Mouse (Mus musculus): Measurements from ENCODE around the gene Egfl7.

Egfl7 gene

GRCm38 (mm10) chr2:26579714-26580113 is at the start of gene Egfl7:
Egfl7 (plus strand) TSS chr2:26580014.
- Histone ChIP-seq H3K36me3 (ENCODE audit: control insufficient read depth, insufficient read depth, low read length, poor library complexity, severe bottlenecking) (no peaks in the 10 kb centered on the region), H3K27me3 (ENCODE audit: control insufficient read depth, insufficient read depth, low read length, poor library complexity, severe bottlenecking) (no peaks in the 10 kb centered on the region)
- no peak for DNase-seq (ENCODE audit: low read depth, low spot score)

DNA sequence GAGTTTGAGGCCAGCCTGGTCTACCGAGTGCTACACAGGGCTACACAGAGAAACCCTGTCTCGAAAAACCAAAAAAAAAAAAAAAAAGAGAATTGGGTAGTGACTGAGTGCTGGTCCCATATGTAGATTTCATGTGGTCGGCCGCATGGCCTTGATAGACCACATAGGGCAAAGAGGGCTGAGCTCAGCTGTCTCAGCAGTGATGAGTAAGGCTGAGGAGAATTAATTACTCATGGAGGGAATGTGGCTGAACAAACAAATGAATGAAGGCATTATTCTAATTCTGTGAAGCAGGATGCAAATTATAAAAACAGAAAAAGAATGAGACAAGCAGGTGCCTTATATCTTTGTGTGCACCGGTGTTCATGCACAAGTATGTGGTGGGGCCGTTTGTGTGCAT is 48.0 kb upstream of the Egfl7 start:
- no peak for DNase-seq (ENCODE audit: low read depth, low spot score)
- no peaks in the 10 kb centered on the region for H3K27me3 ChIP-seq (ENCODE audit: control insufficient read depth, insufficient read depth, low read length, poor library complexity, severe bottlenecking)
- H3K36me3 ChIP-seq (ENCODE audit: control insufficient read depth, insufficient read depth, low read length, poor library complexity, severe bottlenecking), result no peaks in the 10 kb centered on the region

DNA sequence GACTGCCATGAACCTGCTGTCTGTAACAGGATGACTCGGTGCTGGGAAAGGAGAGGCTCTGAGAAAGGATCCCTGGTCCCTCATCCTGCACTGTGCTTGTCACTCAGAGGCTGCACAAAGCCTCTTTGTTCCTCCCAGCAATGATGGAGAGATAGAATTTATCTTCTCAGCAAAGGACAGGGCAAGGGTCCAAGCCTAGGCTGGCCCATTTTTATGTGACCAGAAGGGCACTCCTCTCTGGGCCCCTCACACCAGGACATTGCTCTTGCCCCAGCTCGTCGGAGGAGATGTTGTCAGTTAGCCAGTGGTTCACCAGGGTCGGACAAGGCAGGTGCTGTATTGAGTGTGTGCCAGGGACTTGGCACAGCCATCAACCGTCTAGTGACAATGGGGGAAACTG is 46.6 kb upstream of the Egfl7 start:
- no peak for DNase-seq (ENCODE audit: low read depth, low spot score)
- Histone ChIP-seq H3K36me3 (ENCODE audit: control insufficient read depth, insufficient read depth, low read length, poor library complexity, severe bottlenecking) (no peaks in the 10 kb centered on the region), H3K27me3 (ENCODE audit: control insufficient read depth, insufficient read depth, low read length, poor library complexity, severe bottlenecking) (no peaks in the 10 kb centered on the region)

DNA sequence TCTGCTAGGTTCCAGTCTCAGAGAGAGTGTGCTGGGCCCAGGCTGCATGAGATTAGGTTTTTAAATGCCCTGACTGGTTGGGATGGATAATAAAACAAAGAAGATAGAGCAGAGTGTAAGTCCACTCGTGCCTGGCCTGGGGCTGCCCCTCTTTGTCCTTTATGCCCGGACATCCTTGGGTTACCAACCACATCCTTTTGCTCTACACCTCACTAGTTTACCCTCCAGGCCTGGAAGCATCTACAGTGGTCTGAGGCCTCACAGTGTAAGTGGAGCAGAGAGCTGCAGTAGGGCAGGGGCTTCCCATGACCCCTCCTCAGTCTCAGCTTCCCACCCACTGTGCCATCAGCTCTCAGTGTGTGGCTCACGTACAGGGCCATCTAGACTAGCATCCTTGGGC is 45.7 kb upstream of the Egfl7 start:
- no peaks in the 10 kb centered on the region for H3K36me3 ChIP-seq (ENCODE audit: control insufficient read depth, insufficient read depth, low read length, poor library complexity, severe bottlenecking)
- no peak for DNase-seq (ENCODE audit: low read depth, low spot score)

DNA sequence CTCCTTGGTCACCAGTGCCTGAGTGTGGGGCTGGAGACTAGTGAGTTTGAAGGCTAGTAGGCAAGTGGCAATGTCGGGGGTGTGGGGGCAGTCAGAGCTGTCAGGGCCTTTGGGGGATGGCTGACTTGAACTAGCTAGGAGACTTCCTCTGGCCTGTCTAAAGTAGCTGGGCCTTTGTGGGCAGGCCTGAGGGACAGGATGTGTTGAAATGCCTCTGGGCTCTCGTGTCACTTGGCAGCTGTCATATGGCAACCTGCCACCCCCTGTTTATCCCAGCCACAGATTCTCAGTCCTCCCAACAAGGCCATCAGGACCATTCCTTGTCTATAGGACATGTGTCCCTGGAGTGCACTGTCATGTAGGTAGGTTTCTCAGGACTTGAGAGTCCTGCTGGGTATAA is 45.2 kb upstream of the Egfl7 start:
- Histone ChIP-seq H3K36me3 (ENCODE audit: control insufficient read depth, insufficient read depth, low read length, poor library complexity, severe bottlenecking) (no peaks in the 10 kb centered on the region), H3K27me3 (ENCODE audit: control insufficient read depth, insufficient read depth, low read length, poor library complexity, severe bottlenecking) (no peaks in the 10 kb centered on the region)
- no peak for DNase-seq (ENCODE audit: low read depth, low spot score)

More for the DNA sequence above, 45.7 kb upstream of the Egfl7 start:
- no peaks in the 10 kb centered on the region for H3K27me3 ChIP-seq (ENCODE audit: control insufficient read depth, insufficient read depth, low read length, poor library complexity, severe bottlenecking)

- H3K27me3 ChIP-seq (ENCODE audit: control insufficient read depth, insufficient read depth, low read length, poor library complexity, severe bottlenecking), result no peaks in the 10 kb centered on the region
- DNase-seq (ENCODE audit: low read depth, low spot score), result no peak
- H3K36me3 ChIP-seq (ENCODE audit: control insufficient read depth, insufficient read depth, low read length, poor library complexity, severe bottlenecking), result no peaks in the 10 kb centered on the region
These were observed 44.2 kb upstream of the Egfl7 start for GRCm38 (mm10) chr2:26535517-26536045.

DNA sequence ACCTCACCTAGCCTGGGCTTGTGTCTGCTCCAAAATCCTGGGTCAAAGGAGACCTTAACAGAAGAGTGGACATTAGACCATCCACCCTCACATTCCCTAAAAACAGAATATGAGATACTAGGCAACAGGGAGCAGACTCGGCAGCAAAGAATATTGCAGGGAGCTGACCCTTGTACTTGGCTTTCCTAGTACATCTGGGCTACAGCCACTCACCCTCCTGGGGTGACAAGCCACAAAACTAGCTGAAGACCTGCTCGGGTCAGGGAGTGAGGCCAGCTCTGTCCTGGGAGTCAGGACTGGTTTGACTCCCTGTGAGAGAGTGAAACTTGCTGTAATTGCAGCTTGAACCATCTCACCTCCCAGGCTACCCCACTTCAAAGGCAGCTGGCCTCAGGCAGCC is 40.3 kb upstream of the Egfl7 start:
- Histone ChIP-seq H3K27me3 (ENCODE audit: control insufficient read depth, insufficient read depth, low read length, poor library complexity, severe bottlenecking) (no peaks in the 10 kb centered on the region), H3K36me3 (ENCODE audit: control insufficient read depth, insufficient read depth, low read length, poor library complexity, severe bottlenecking) (no peaks in the 10 kb centered on the region)
- DNase-seq (ENCODE audit: low read depth, low spot score), result no peak

DNA sequence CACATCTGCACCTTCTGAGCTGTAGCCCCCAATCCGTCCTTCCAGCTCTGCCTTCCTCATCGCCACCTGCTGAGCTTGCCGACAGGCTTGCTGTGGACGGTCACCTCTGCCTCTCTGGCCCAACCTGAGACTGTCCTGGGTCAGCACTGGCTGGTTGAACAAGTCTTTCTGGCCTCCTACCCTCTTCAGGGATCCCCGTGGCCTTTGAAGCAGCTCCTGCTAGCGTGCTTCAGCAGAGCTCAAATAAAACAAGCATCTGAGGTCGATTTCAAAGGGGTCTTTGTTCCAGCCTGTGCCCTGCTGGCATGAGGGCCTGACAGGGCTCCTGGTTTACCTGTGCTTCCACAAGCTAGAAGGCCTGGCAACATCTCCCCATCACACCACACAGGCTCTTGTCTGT is 39.1 kb upstream of the Egfl7 start:
- no peaks in the 10 kb centered on the region for H3K36me3 ChIP-seq (ENCODE audit: control insufficient read depth, insufficient read depth, low read length, poor library complexity, severe bottlenecking)
- no peak for DNase-seq (ENCODE audit: low read depth, low spot score)
- no peaks in the 10 kb centered on the region for H3K27me3 ChIP-seq (ENCODE audit: control insufficient read depth, insufficient read depth, low read length, poor library complexity, severe bottlenecking)

- DNase-seq (ENCODE audit: low read depth, low spot score), result no peak
- Histone ChIP-seq H3K36me3 (ENCODE audit: control insufficient read depth, insufficient read depth, low read length, poor library complexity, severe bottlenecking) (no peaks in the 10 kb centered on the region), H3K27me3 (ENCODE audit: control insufficient read depth, insufficient read depth, low read length, poor library complexity, severe bottlenecking) (no peaks in the 10 kb centered on the region)
These were observed 38.4 kb upstream of the Egfl7 start for GRCm38 (mm10) chr2:26541258-26541910.

- no peak for DNase-seq (ENCODE audit: low read depth, low spot score)
- Histone ChIP-seq H3K36me3 (ENCODE audit: control insufficient read depth, insufficient read depth, low read length, poor library complexity, severe bottlenecking) (no peaks in the 10 kb centered on the region), H3K27me3 (ENCODE audit: control insufficient read depth, insufficient read depth, low read length, poor library complexity, severe bottlenecking) (no peaks in the 10 kb centered on the region)
These were observed 36.7 kb upstream of the Egfl7 start for GRCm38 (mm10) chr2:26543155-26543554.

- no peaks in the 10 kb centered on the region for H3K27me3 ChIP-seq (ENCODE audit: control insufficient read depth, insufficient read depth, low read length, poor library complexity, severe bottlenecking)
- DNase-seq (ENCODE audit: low read depth, low spot score), result no peak
- H3K36me3 ChIP-seq (ENCODE audit: control insufficient read depth, insufficient read depth, low read length, poor library complexity, severe bottlenecking), result no peaks in the 10 kb centered on the region
These were observed 36.0 kb upstream of the Egfl7 start for GRCm38 (mm10) chr2:26543768-26544167.

GRCm38 (mm10) chr2:26544265-26544664 is 35.5 kb upstream of the Egfl7 start:
- DNase-seq (ENCODE audit: low read depth, low spot score), result no peak
- Histone ChIP-seq H3K27me3 (ENCODE audit: control insufficient read depth, insufficient read depth, low read length, poor library complexity, severe bottlenecking) (no peaks in the 10 kb centered on the region), H3K36me3 (ENCODE audit: control insufficient read depth, insufficient read depth, low read length, poor library complexity, severe bottlenecking) (no peaks in the 10 kb centered on the region)

GRCm38 (mm10) chr2:26547481-26547880 is 32.3 kb upstream of the Egfl7 start:
- no peaks in the 10 kb centered on the region for H3K36me3 ChIP-seq (ENCODE audit: control insufficient read depth, insufficient read depth, low read length, poor library complexity, severe bottlenecking)
- H3K27me3 ChIP-seq (ENCODE audit: control insufficient read depth, insufficient read depth, low read length, poor library complexity, severe bottlenecking), result no peaks in the 10 kb centered on the region
- no peak for DNase-seq (ENCODE audit: low read depth, low spot score)

DNA sequence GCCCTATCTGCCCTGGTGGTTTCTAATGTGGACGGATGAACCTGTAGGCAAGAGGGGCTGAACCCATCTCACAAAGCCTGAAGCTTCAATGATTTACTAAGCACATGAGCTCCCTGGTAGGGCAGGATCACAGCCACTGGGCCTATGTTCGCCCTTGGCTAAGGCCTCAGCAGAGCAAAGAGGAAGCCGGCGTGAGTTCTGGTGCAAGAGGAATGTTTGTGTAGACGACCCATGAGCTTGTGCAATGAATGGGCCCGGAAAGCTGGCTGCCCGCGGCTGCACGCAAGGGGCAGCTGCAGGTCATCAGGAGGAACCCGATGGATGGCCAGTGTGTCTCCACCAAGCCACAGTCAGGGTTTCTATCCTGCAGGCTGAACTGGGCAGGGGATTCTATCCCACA is 30.0 kb upstream of the Egfl7 start:
- Histone ChIP-seq H3K27me3 (ENCODE audit: control insufficient read depth, insufficient read depth, low read length, poor library complexity, severe bottlenecking) (no peaks in the 10 kb centered on the region), H3K36me3 (ENCODE audit: control insufficient read depth, insufficient read depth, low read length, poor library complexity, severe bottlenecking) (no peaks in the 10 kb centered on the region)
- no peak for DNase-seq (ENCODE audit: low read depth, low spot score)

DNA sequence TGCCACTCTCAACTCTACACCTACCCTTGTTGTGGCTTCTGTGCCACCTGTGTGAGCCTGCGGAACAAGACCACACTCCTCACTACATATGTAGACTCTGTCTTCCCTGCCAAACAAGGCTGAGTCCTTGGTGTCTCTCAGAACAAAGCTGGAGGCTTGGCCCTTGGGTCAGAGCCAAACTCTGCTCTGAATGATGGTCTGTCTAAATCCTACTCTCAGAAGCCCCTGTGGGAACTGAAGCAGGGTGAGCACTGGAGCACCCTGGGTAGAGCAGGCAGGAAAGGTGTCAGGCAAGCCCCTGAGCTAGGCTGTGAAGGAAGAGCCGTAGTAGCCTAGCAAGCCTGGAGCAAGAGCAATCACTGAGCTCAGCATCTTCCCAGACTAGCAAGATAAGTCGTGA is 29.6 kb upstream of the Egfl7 start:
- Histone ChIP-seq H3K27me3 (ENCODE audit: control insufficient read depth, insufficient read depth, low read length, poor library complexity, severe bottlenecking) (no peaks in the 10 kb centered on the region), H3K36me3 (ENCODE audit: control insufficient read depth, insufficient read depth, low read length, poor library complexity, severe bottlenecking) (no peaks in the 10 kb centered on the region)
- no peak for DNase-seq (ENCODE audit: low read depth, low spot score)

GRCm38 (mm10) chr2:26550777-26551176 is 29.0 kb upstream of the Egfl7 start:
- Histone ChIP-seq H3K27me3 (ENCODE audit: control insufficient read depth, insufficient read depth, low read length, poor library complexity, severe bottlenecking) (no peaks in the 10 kb centered on the region), H3K36me3 (ENCODE audit: control insufficient read depth, insufficient read depth, low read length, poor library complexity, severe bottlenecking) (no peaks in the 10 kb centered on the region)
- DNase-seq (ENCODE audit: low read depth, low spot score), result no peak
